Mouse (Mus musculus): ENCODE data around the gene Ppp1r9a. TPM values are rescaled to one million over a fixed set of nuclear protein-coding genes. Genes with fewer than 3 reads are reported as not detected.
"Not testable (repeated sequence)": the region's sequence is repeated elsewhere in the genome, so short reads cannot be mapped to it uniquely, and the experiment has no call there.

The Ppp1r9a gene
- polyA plus RNA-seq, 1 experiment from 2014 or later: 42.2 TPM

- H3K4me1 ChIP-seq (replicated peaks): not testable (repeated sequence)
Measured at GRCm38 (mm10) chr6:4923791-4924190, 21.1 kb downstream of the Ppp1r9a start.

GRCm38 (mm10) chr6:4925966-4926687 lies 23.4 kb downstream of the Ppp1r9a start:
- no peak overlapping the region for H3K9ac ChIP-seq (replicated peaks)
- H3K4me1 ChIP-seq (replicated peaks): no peaks in the 10 kb centered on the region
- no peak for ATAC-seq
- H3K4me3 ChIP-seq (replicated peaks): no peak overlapping the region
- H3K27ac ChIP-seq: no peak overlapping the region
- H3K4me2 ChIP-seq (replicated peaks): no peak overlapping the region
- H3K9me3 ChIP-seq: no peaks in the 10 kb centered on the region
- H3K36me3 ChIP-seq: peaks cover 3% of the 10 kb centered on the region; the same call in 1 of the 2 replicates
- 81% methylated on average over 14 of the region's 14 CpGs for WGBS
- no peaks in the 10 kb centered on the region for H3K27me3 ChIP-seq

More at GRCm38 (mm10) chr6:4923791-4924190, 21.1 kb downstream of the Ppp1r9a start:
- not testable (repeated sequence) for H3K4me3 ChIP-seq (replicated peaks); H3K27me3 ChIP-seq; H3K9me3 ChIP-seq; H3K9ac ChIP-seq (replicated peaks); H3K4me2 ChIP-seq (replicated peaks); H3K36me3 ChIP-seq; H3K27ac ChIP-seq
- peak; percentile 45; the same call in 1 of the 2 replicates for ATAC-seq

- Histone ChIP-seq H3K36me3 (peaks cover 3% of the 10 kb centered on the region; the same call in 1 of the 2 replicates), H3K4me1 (replicated peaks) (no peaks in the 10 kb centered on the region), H3K27me3 (no peaks in the 10 kb centered on the region), H3K4me3 (replicated peaks) (no peak overlapping the region), H3K9me3 (no peaks in the 10 kb centered on the region), H3K9ac (replicated peaks) (no peak overlapping the region), H3K27ac (no peak overlapping the region), H3K4me2 (replicated peaks) (no peak overlapping the region)
- ATAC-seq: no peak
- WGBS: 89% methylated on average over 3 of the region's 3 CpGs
Measured at GRCm38 (mm10) chr6:4930321-4930720, 27.6 kb downstream of the Ppp1r9a start.

GRCm38 (mm10) chr6:4938901-4939300 lies 36.2 kb downstream of the Ppp1r9a start:
- no peak overlapping the region for H3K27ac ChIP-seq
- no peak overlapping the region for H3K9ac ChIP-seq (replicated peaks)
- WGBS: 17% methylated on average over 3 of the region's 3 CpGs
- no peak overlapping the region for H3K4me2 ChIP-seq (replicated peaks)
- H3K27me3 ChIP-seq: no peaks in the 10 kb centered on the region
- no peaks in the 10 kb centered on the region for H3K36me3 ChIP-seq
- H3K4me1 ChIP-seq (replicated peaks): no peaks in the 10 kb centered on the region; the same call in 1 of the 2 replicates
- H3K4me3 ChIP-seq (replicated peaks): no peak overlapping the region
- H3K9me3 ChIP-seq: no peaks in the 10 kb centered on the region
- ATAC-seq: no peak

GRCm38 (mm10) chr6:4940086-4940485 lies 37.4 kb downstream of the Ppp1r9a start:
- H3K27ac ChIP-seq: no peak overlapping the region
- no peaks in the 10 kb centered on the region; the same call in 1 of the 2 replicates for H3K4me1 ChIP-seq (replicated peaks)
- H3K36me3 ChIP-seq: no peaks in the 10 kb centered on the region
- no peak overlapping the region for H3K4me3 ChIP-seq (replicated peaks)
- H3K9me3 ChIP-seq: no peaks in the 10 kb centered on the region
- 59% methylated on average over 6 of the region's 6 CpGs for WGBS
- H3K9ac ChIP-seq (replicated peaks): no peak overlapping the region
- H3K27me3 ChIP-seq: no peaks in the 10 kb centered on the region
- no peak overlapping the region for H3K4me2 ChIP-seq (replicated peaks)
- no peak; the same call in 1 of the 2 replicates for ATAC-seq

- Histone ChIP-seq H3K4me1 (replicated peaks) (no peaks in the 10 kb centered on the region; the same call in 1 of the 2 replicates), H3K27ac (no peak overlapping the region), H3K36me3 (no peaks in the 10 kb centered on the region), H3K4me2 (replicated peaks) (no peak overlapping the region), H3K9ac (replicated peaks) (no peak overlapping the region), H3K9me3 (no peaks in the 10 kb centered on the region), H3K27me3 (no peaks in the 10 kb centered on the region), H3K4me3 (replicated peaks) (no peak overlapping the region)
- ATAC-seq: no peak
- 95% methylated on average over 9 of the region's 9 CpGs for WGBS
Measured at GRCm38 (mm10) chr6:4940639-4941038, 37.9 kb downstream of the Ppp1r9a start.

- Histone ChIP-seq H3K4me1 (replicated peaks) (no peaks in the 10 kb centered on the region; the same call in 1 of the 2 replicates), H3K36me3 (no peaks in the 10 kb centered on the region), H3K9me3 (no peaks in the 10 kb centered on the region), H3K27me3 (no peaks in the 10 kb centered on the region), H3K9ac (replicated peaks) (no peak overlapping the region), H3K27ac (no peak overlapping the region), H3K4me2 (replicated peaks) (no peak overlapping the region), H3K4me3 (replicated peaks) (no peak overlapping the region)
- no peak for ATAC-seq
- WGBS: 95% methylated on average over 2 of the region's 2 CpGs
Measured at GRCm38 (mm10) chr6:4943821-4944220, 41.1 kb downstream of the Ppp1r9a start.

GRCm38 (mm10) chr6:4948056-4948455 lies 45.3 kb downstream of the Ppp1r9a start:
- WGBS: 94% methylated on average over 4 of the region's 4 CpGs

GRCm38 (mm10) chr6:4949701-4950100 lies 47.0 kb downstream of the Ppp1r9a start:
- Histone ChIP-seq H3K36me3 (no peaks in the 10 kb centered on the region), H3K4me3 (replicated peaks) (no peak overlapping the region), H3K4me1 (replicated peaks) (no peaks in the 10 kb centered on the region), H3K4me2 (replicated peaks) (no peak overlapping the region), H3K27ac (no peak overlapping the region), H3K9ac (replicated peaks) (no peak overlapping the region), H3K9me3 (no peaks in the 10 kb centered on the region), H3K27me3 (no peaks in the 10 kb centered on the region)
- 86% methylated on average over 4 of the region's 4 CpGs for WGBS
- no peak for ATAC-seq

More at GRCm38 (mm10) chr6:4948056-4948455, 45.3 kb downstream of the Ppp1r9a start:
- Histone ChIP-seq H3K27ac (no peak overlapping the region), H3K4me3 (replicated peaks) (no peak overlapping the region), H3K36me3 (no peaks in the 10 kb centered on the region), H3K9ac (replicated peaks) (no peak overlapping the region), H3K4me1 (replicated peaks) (no peaks in the 10 kb centered on the region), H3K9me3 (no peaks in the 10 kb centered on the region), H3K4me2 (replicated peaks) (no peak overlapping the region), H3K27me3 (no peaks in the 10 kb centered on the region)
- ATAC-seq: no peak

- Histone ChIP-seq H3K36me3 (no peaks in the 10 kb centered on the region), H3K9ac (replicated peaks) (no peak overlapping the region), H3K4me2 (replicated peaks) (no peak overlapping the region), H3K4me1 (replicated peaks) (no peaks in the 10 kb centered on the region), H3K27me3 (no peaks in the 10 kb centered on the region), H3K4me3 (replicated peaks) (no peak overlapping the region), H3K9me3 (no peaks in the 10 kb centered on the region), H3K27ac (no peak overlapping the region)
- WGBS: 90% methylated on average over 14 of the region's 14 CpGs
- ATAC-seq: no peak
Measured at GRCm38 (mm10) chr6:4953028-4953719, 50.5 kb downstream of the Ppp1r9a start.

- 81% methylated on average over 6 of the region's 6 CpGs for WGBS
- ATAC-seq: no peak
- H3K9ac ChIP-seq (replicated peaks): no peak overlapping the region
Measured at GRCm38 (mm10) chr6:4956651-4957050, 53.9 kb downstream of the Ppp1r9a start.

GRCm38 (mm10) chr6:4962197-4962596 lies 59.5 kb downstream of the Ppp1r9a start:
- H3K4me3 ChIP-seq (replicated peaks): no peak overlapping the region
- ATAC-seq: no peak
- H3K4me2 ChIP-seq (replicated peaks): no peak overlapping the region
- H3K9me3 ChIP-seq: no peaks in the 10 kb centered on the region
- no peak overlapping the region for H3K9ac ChIP-seq (replicated peaks)
- no peak overlapping the region for H3K27ac ChIP-seq
- no peaks in the 10 kb centered on the region for H3K36me3 ChIP-seq
- H3K4me1 ChIP-seq (replicated peaks): no peaks in the 10 kb centered on the region; the same call in 1 of the 2 replicates
- WGBS: 82% methylated on average over 4 of the region's 4 CpGs
- H3K27me3 ChIP-seq: no peaks in the 10 kb centered on the region

More at GRCm38 (mm10) chr6:4956651-4957050, 53.9 kb downstream of the Ppp1r9a start:
- Histone ChIP-seq H3K9me3 (no peaks in the 10 kb centered on the region), H3K36me3 (no peaks in the 10 kb centered on the region), H3K4me2 (replicated peaks) (no peak overlapping the region), H3K27ac (no peak overlapping the region), H3K4me3 (replicated peaks) (no peak overlapping the region), H3K27me3 (no peaks in the 10 kb centered on the region), H3K4me1 (replicated peaks) (no peaks in the 10 kb centered on the region)
